In genomic region chr17:73882194-73882593, GRCm38 (mm10) we compare ENCODE assay signal across 9 mouse cellular contexts.
A peak's percentile ranks its signal among the peaks of the same experiment; 100 is the strongest.
DNase-seq lines count a peak whose midpoint lies in the region; ATAC-seq lines count a peak whose summit lies in the region.
"Had no signal": no experiment of that assay in that cellular context is flagged by ENCODE, and none has a peak within 500 bp of the region (broad histone marks: within the 10 kb centered on the region; RNA-seq: fewer than 3 reads in every experiment).

No protein-coding gene starts in this region.

- peak; percentile 90 for DNase-seq in NIH3T3 (ENCODE audit: low read depth)
- peak; percentile 84 for DNase-seq in cerebellum, adult 8-10 months
- DNase-seq in frontal cortex, postnatal 10 days (ENCODE audit: low spot score in 2 of 2) = peak; percentile 60 to 75
- peak; percentile 93 for DNase-seq in hindbrain, embryonic 11.5 days (ENCODE audit: low spot score)
- peak; percentile 61 for DNase-seq in layer of hippocampus, adult 9-10 months (ENCODE audit: low spot score)
- peak; percentile 84 for DNase-seq in lung, postnatal 10 days
- DNase-seq in retina, embryonic 14.5 days (ENCODE audit: low spot score) = peak; percentile 95
- DNase-seq in thymus, postnatal 4 days = peak; percentile 81

- ATAC-seq in hindbrain, embryonic 11.5 days (ENCODE audit: low FRiP score) = peak; percentile 75

- no peak overlapping the region for H3K4me2 ChIP-seq in hindbrain, embryonic 11.5 days (replicated peaks; ENCODE audit: low read depth, low read length)

- H3K9ac ChIP-seq in hindbrain, embryonic 11.5 days (ENCODE audit: low read depth, low read length) = no peak overlapping the region

- H3K4me3 ChIP-seq in hindbrain, embryonic 11.5 days (ENCODE audit: low read depth, low read length) = no peak overlapping the region
- H3K4me3 ChIP-seq: myocyte had no signal

- 14% methylated on average over 9 of the region's 9 CpGs for WGBS in hindbrain, embryonic 11.5 days

- no peaks in the 10 kb centered on the region for H3K27me3 ChIP-seq in hindbrain, embryonic 11.5 days (ENCODE audit: control insufficient read depth, insufficient read depth, low read length)

- no peak overlapping the region for H3K27ac ChIP-seq in hindbrain, embryonic 11.5 days (ENCODE audit: low read depth, low read length)

- H3K9me3 ChIP-seq in hindbrain, embryonic 11.5 days (ENCODE audit: control insufficient read depth, low read length) = no peaks in the 10 kb centered on the region

- H3K36me3 ChIP-seq in hindbrain, embryonic 11.5 days (ENCODE audit: control insufficient read depth, insufficient read depth, low read length) = no peaks in the 10 kb centered on the region

- H3K4me1 ChIP-seq in hindbrain, embryonic 11.5 days (replicated peaks; ENCODE audit: control insufficient read depth, insufficient read depth, low read length) = no peaks in the 10 kb centered on the region
